Mouse (Mus musculus) limb, embryonic 12.5 days (tissue): Measurements from ENCODE around the gene Cst3. TPM values are rescaled to one million over a fixed set of nuclear protein-coding genes. Genes with fewer than 3 reads are reported as not detected.

ENCODE experiments used
- ATAC-seq: fragments of 200-750 bp; cut with Nextera tagmentation; 2 replicates; pipeline ENCODE4 v1.8.0; 2017; ENCODE audit warnings: low read depth, moderate TSS enrichment; ENCODE audit not compliant: insufficient number of reproducible peaks, insufficient read depth, low FRiP score, low TSS enrichment
- H3K27ac ChIP-seq: fragments of 300-500 bp; sonication (generic); 2 replicates; pipeline ENCODE4 v1.5.1; 2016; ENCODE audit warnings: mild to moderate bottlenecking, moderate library complexity
- H3K27me3 ChIP-seq: fragments of 300-500 bp; sonication (generic); 2 replicates; pipeline ENCODE4 v1.6.1; 2016; ENCODE audit warnings: mild to moderate bottlenecking, moderate library complexity
- H3K36me3 ChIP-seq: fragments of 300-500 bp; sonication (generic); 2 replicates; pipeline ENCODE4 v1.6.1; 2016; ENCODE audit warnings: mild to moderate bottlenecking, moderate library complexity
- H3K4me1 ChIP-seq: fragments of 300-500 bp; sonication (generic); replicated peaks from 2 replicates; pipeline ENCODE4 v1.6.1; 2016
- H3K4me2 ChIP-seq: fragments of 300-500 bp; sonication (generic); 2 replicates; pipeline ENCODE4 v1.6.1; 2016; ENCODE audit warnings: mild to moderate bottlenecking, moderate library complexity
- H3K4me3 ChIP-seq: fragments of 300-500 bp; sonication (generic); replicated peaks from 2 replicates; pipeline ENCODE4 v1.5.1; 2016; ENCODE audit warnings: mild to moderate bottlenecking
- H3K9ac ChIP-seq: fragments of 300-500 bp; sonication (generic); replicated peaks from 2 replicates; pipeline ENCODE4 v1.6.1; 2016; ENCODE audit warnings: mild to moderate bottlenecking, moderate library complexity
- H3K9me3 ChIP-seq: fragments of 300-500 bp; sonication (generic); 2 replicates; pipeline ENCODE4 v1.6.1; 2016; ENCODE audit warnings: mild to moderate bottlenecking, moderate library complexity
- WGBS: fragments of 180-500 bp; shearing (Covaris S2); methylation state at CpG from one replicate; pipeline ENCODE4 v1.1.7; 2016; 5-methylcytosine and 5-hydroxymethylcytosine counted together
- polyA plus RNA-seq: library from polyadenylated mRNA; unstranded; fragments of >200 nt; fragmentation: Nextera tagmentation; extraction: Ambion mirVana; gene quantifications from 2 replicates; pipeline ENCODE4 v1.2.1, GENCODE M21; 2016

The Cst3 gene
- polyA plus RNA-seq, 1 experiment from 2014 or later = 288 TPM

DNA sequence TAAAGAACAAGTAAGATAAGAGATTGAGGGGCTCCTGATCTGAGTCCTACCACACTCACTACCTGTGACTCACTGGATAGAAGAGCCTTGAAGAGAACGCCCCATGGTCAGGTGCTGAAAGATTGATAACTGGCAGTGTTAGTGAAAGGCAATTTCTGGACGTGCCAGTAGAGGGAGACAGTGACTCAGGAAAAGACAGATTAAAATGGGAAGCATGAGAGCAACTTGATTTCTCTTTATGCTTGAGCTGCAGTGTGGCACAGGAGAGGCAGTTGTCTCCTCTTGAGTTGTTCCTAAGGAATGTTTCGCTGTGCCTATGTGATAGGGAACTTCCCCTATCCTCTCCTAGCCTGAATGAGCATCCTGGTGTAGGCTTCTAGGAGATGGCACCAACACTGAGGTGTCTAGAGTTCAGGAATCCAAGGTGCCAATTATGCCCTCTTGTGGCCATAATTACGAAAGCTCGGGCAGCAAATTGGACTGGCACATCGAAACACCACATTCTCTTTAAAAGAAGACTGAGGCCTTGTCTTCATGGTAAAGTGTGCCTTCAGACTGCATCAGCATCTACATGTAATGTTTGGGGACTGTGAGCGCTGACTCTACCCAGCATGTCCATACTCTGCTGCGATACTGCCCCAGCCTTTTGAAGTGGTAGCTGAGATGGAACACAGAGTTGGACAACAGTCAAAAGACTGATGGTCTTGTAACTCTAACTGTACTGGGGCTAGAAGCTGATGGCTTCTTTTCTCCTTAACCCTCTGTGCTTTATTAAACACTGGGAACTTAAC lies 24.2 kb downstream of the Cst3 start:
- Histone ChIP-seq H3K4me3 (no peak overlapping the region), H3K9ac (no peak overlapping the region), H3K4me1 (no peaks in the 10 kb centered on the region), H3K36me3 (no peaks in the 10 kb centered on the region), H3K4me2 (no peak overlapping the region), H3K27ac (no peak overlapping the region), H3K9me3 (no peaks in the 10 kb centered on the region), H3K27me3 (no peaks in the 10 kb centered on the region)
- WGBS = 48% methylated on average over 8 of the region's 8 CpGs
- peak; percentile 55; the same call in 1 of the 2 replicates for ATAC-seq

DNA sequence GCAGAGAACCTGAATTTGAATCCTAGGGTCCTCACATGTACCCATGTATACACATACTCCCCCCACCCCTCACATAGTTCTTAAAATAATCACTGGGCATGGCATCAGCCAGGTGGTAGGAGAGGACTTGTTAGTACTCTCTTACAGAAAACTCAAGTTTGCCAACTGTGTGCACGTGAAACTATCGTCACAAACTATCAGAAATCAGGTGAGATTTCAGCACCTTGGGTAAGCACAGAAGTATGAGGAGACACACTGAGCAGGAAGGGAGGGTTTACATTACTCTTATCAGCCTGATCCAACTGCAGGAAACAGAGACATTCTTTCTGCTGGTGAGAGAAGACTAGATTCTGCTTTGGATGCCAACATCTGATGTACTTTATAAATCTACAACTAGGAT lies 36.3 kb downstream of the Cst3 start:
- 85% methylated on average over 2 of the region's 2 CpGs for WGBS
- no peak overlapping the region for H3K9ac ChIP-seq
- no peaks in the 10 kb centered on the region for H3K36me3 ChIP-seq
- no peak for ATAC-seq
- H3K4me3 ChIP-seq = no peak overlapping the region
- no peaks in the 10 kb centered on the region for H3K9me3 ChIP-seq
- H3K4me1 ChIP-seq = no peaks in the 10 kb centered on the region
- H3K4me2 ChIP-seq = no peak overlapping the region
- H3K27ac ChIP-seq = no peak overlapping the region
- no peaks in the 10 kb centered on the region for H3K27me3 ChIP-seq

DNA sequence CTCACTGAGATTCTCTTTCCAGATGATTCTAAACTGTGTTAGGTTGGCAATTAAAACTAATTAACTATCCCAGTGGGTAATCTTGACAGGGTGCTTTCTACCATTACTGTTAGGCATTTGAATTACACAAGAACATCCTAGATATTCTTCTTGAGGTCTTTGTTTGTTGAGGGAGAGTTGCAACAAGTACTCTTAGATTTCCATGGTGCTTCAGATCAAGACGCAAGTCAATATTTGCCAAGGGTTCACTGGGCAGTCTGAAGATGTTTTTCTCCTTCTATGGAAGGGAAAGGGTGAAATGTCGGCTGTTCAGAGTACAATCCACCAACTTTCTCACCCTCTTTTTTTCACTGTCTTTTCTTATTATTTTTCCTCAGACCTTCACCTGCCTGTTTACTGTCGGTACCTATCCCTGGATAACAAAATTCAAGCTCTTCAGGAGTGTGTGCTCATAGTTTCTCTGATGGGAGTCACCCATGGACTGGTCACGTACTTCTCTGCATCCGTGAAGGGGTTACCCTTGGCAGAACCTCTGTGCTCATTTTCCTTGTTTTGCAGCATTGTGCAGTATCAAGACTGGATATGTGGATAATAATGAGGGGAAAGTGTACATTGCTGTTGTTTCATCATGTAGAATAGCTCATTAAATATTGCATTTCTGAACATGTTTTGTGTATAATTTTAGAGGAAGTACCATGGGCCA lies 37.3 kb downstream of the Cst3 start:
- H3K9ac ChIP-seq = no peak overlapping the region
- 88% methylated on average over 5 of the region's 5 CpGs for WGBS
- H3K4me1 ChIP-seq = no peaks in the 10 kb centered on the region
- H3K9me3 ChIP-seq = no peaks in the 10 kb centered on the region
- no peaks in the 10 kb centered on the region for H3K36me3 ChIP-seq
- no peak overlapping the region for H3K27ac ChIP-seq
- no peak overlapping the region for H3K4me3 ChIP-seq
- H3K4me2 ChIP-seq = no peak overlapping the region
- no peaks in the 10 kb centered on the region for H3K27me3 ChIP-seq
- ATAC-seq = no peak

DNA sequence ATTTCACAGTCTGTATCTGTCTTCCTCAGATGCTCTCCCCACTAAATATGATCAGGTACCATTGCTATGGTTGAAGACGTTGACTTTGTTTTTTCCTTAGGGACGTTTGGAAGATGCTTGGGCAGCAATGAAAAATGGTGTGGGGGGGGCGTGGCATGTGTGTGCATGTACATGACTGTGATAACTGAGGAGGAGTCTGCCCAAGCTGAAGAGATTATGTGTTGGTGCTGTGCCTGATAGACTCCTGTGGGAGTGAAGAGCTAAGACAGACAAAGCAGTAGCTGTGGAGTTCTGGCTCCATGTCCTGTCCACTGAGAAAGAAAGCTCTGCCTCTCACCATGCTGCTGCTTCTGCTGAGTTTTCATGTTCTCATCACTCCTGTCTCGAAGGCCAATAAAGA lies 40.6 kb downstream of the Cst3 start, which contains the start of gene Cst9:
Gene Cst9 (plus strand): TSS at position 236 of the 400 bp plus-strand sequence.
- Histone ChIP-seq H3K36me3 (no peaks in the 10 kb centered on the region), H3K27ac (no peak within 1 kb of the TSS), H3K4me1 (no peaks in the 10 kb centered on the region), H3K4me2 (no peak within 1 kb of the TSS), H3K9ac (no peak within 1 kb of the TSS), H3K4me3 (no peak within 1 kb of the TSS), H3K27me3 (no peaks in the 10 kb centered on the region), H3K9me3 (no peaks in the 10 kb centered on the region)
- 70% methylated on average over 4 of the region's 4 CpGs for WGBS
- ATAC-seq = no peak

DNA sequence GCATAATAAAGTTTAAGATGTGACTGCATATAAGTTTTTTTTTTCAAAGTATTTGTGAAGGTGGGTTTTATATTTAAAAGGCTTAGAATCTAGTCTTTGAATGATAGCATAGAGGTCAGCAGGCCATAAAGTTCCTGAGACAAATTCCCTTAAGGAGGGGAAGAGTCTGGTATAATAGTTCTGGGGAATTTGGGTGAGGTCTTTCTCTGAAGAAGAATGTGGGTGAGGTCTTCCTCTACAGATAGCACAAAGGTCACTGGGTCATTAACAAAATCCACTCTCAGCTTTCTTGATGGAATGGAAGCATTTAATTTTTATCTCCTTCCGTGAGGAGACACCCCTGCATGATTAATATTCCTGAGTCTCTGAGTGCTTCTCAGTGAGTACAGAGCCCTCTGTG lies 49.5 kb downstream of the Cst3 start:
- Histone ChIP-seq H3K9me3 (no peaks in the 10 kb centered on the region), H3K27me3 (no peaks in the 10 kb centered on the region), H3K9ac (no peak overlapping the region), H3K4me1 (no peaks in the 10 kb centered on the region), H3K4me2 (no peak overlapping the region), H3K27ac (no peak overlapping the region), H3K4me3 (no peak overlapping the region), H3K36me3 (no peaks in the 10 kb centered on the region)
- ATAC-seq = no peak
- 59% methylated on average over 1 of the region's 1 CpGs for WGBS

Other genes with a start within 250 kb of the Cst3 start
- gene Nxt1, start 203.1 kb downstream of the Cst3 start, polyA plus RNA-seq = 111 and 117 TPM in 2 replicates
- gene Gzf1, start 194.7 kb downstream of the Cst3 start, polyA plus RNA-seq = 25.5 and 26.8 TPM in 2 replicates
- 4.7 TPM in 2 replicates for gene Napb, start 143.2 kb downstream of the Cst3 start, polyA plus RNA-seq
- gene Cstl1, start 125.3 kb downstream of the Cst3 start, polyA plus RNA-seq = not detected in 2 replicates
- gene Cst11, start 104.2 kb downstream of the Cst3 start, polyA plus RNA-seq = not detected in 2 replicates
- not detected in 2 replicates for gene 8030411F24Rik, start 93.7 kb downstream of the Cst3 start, polyA plus RNA-seq
- not detected in 2 replicates for gene Cst12, start 86.3 kb downstream of the Cst3 start, polyA plus RNA-seq
- gene Cst8, start 76.9 kb downstream of the Cst3 start, polyA plus RNA-seq = not detected in 2 replicates
- gene Cst13, start 55.6 kb downstream of the Cst3 start, polyA plus RNA-seq = not detected in 2 replicates
- not detected in 2 replicates for gene Cst9, start 40.5 kb downstream of the Cst3 start, polyA plus RNA-seq
- not detected in 2 replicates for gene 9230104L09Rik, start 10.7 kb downstream of the Cst3 start, polyA plus RNA-seq
- not detected in 2 replicates for gene Gm1330, start 127.6 kb upstream of the Cst3 start, polyA plus RNA-seq
- not detected in 2 replicates for gene Gm10750, start 141.5 kb upstream of the Cst3 start, polyA plus RNA-seq